In the genomic region with DNA sequence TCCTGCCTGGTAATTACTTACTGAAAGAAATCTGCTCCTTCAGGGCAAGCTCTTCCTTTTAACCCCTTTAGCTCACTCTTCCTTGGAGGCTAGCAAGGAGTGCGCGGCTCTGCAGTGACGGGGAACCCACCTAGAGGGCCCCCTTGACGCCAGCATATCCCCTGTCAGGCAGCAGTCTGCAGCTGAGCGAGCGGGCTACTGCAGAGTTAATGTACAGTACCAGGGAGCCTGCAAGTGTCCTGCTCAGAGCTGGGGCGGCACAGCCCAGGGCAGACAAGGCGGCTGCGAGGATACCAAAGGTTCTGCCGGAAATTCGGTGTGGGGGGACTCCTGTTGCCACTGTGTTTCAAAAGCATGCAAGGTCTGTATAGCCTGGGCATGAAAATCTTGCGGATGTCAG, we compare ENCODE assay signal across 8 mouse cellular contexts.
DNase-seq lines count a peak whose midpoint lies in the region.

No protein-coding gene starts in this region.

- no peaks in the 10 kb centered on the region for H3K36me3 ChIP-seq in embryonic facial prominence, embryonic 10.5 days (replicated peaks)
- no peaks in the 10 kb centered on the region for H3K36me3 ChIP-seq in midbrain, embryonic 10.5 days

- DNase-seq in adrenal gland, postnatal 10 days, result peak; percentile 90
- peak; percentile 91 for DNase-seq in embryonic facial prominence, embryonic 10.5 days (ENCODE audit: low spot score)
- DNase-seq in heart, adult 11 months, result peak; percentile 98
- DNase-seq in kidney, adult 11 months, result peak; percentile 89
- peak; percentile 89 for DNase-seq in left cerebral cortex, postnatal 4 days
- DNase-seq in midbrain, embryonic 10.5 days (ENCODE audit: low spot score), result peak; percentile 79
- peak; percentile 82 for DNase-seq in right cerebral cortex, postnatal 4 days
- DNase-seq in urinary bladder, postnatal 4 days (ENCODE audit: low spot score in 2 of 2), result peak; percentile 72 to 75

- under 1% methylated on average over 12 of the region's 12 CpGs for WGBS in embryonic facial prominence, embryonic 10.5 days
- 1% methylated on average over 12 of the region's 12 CpGs for WGBS in midbrain, embryonic 10.5 days

- no peaks in the 10 kb centered on the region for H3K9me3 ChIP-seq in embryonic facial prominence, embryonic 10.5 days
- H3K9me3 ChIP-seq in midbrain, embryonic 10.5 days (replicated peaks), result no peaks in the 10 kb centered on the region

- H3K27ac ChIP-seq in embryonic facial prominence, embryonic 10.5 days (replicated peaks), result peak overlapping the region; percentile 84
- H3K27ac ChIP-seq in midbrain, embryonic 10.5 days (replicated peaks), result peak overlapping the region; percentile 70

- intact Hi-C loops in left cerebral cortex, postnatal 4 days (cut with DNase I), result no loop called here

- peak overlapping the region; percentile 61 for H3K4me3 ChIP-seq in embryonic facial prominence, embryonic 10.5 days
- peak overlapping the region; percentile 58 for H3K4me3 ChIP-seq in midbrain, embryonic 10.5 days

- peaks cover 27% of the 10 kb centered on the region for H3K4me1 ChIP-seq in embryonic facial prominence, embryonic 10.5 days
- H3K4me1 ChIP-seq in midbrain, embryonic 10.5 days, result peaks cover 34% of the 10 kb centered on the region

- H3K27me3 ChIP-seq in embryonic facial prominence, embryonic 10.5 days (replicated peaks; ENCODE audit: low read depth, poor library complexity, severe bottlenecking), result no peaks in the 10 kb centered on the region
- no peaks in the 10 kb centered on the region for H3K27me3 ChIP-seq in midbrain, embryonic 10.5 days (ENCODE audit: low read depth, poor library complexity, severe bottlenecking)

Comparison
In these comparisons a context has a peak if more than half of its experiments do, and no peak if none do; other contexts are left out.
1. Peak in every context shown above with its lines: DNase-seq, H3K4me3 ChIP-seq and H3K27ac ChIP-seq.